Mouse (Mus musculus): ENCODE data around the gene Ssr2.

Gene Ssr2

GRCm38 (mm10) chr3:88575540-88575939, at the start of gene Ssr2:
Ssr2 (plus strand) TSS chr3:88575876.
- in situ Hi-C loops (cut with MboI, MseI), result no loop called here

GRCm38 (mm10) chr3:88526157-88527131, 49.2 kb upstream of the Ssr2 start:
- in situ Hi-C loops (cut with MboI, MseI), result no loop called here

GRCm38 (mm10) chr3:88527565-88527964, 48.1 kb upstream of the Ssr2 start:
- in situ Hi-C loops (cut with MboI, MseI), result no loop called here

GRCm38 (mm10) chr3:88528646-88529045, 47.0 kb upstream of the Ssr2 start:
- in situ Hi-C loops (cut with MboI, MseI), result no loop called here

GRCm38 (mm10) chr3:88529204-88530000, 46.3 kb upstream of the Ssr2 start:
- in situ Hi-C loops (cut with MboI, MseI), result no loop called here

- in situ Hi-C loops (cut with MboI, MseI), result no loop called here
These were observed 45.4 kb upstream of the Ssr2 start for GRCm38 (mm10) chr3:88530082-88530864.

GRCm38 (mm10) chr3:88531348-88532298, 44.1 kb upstream of the Ssr2 start:
- in situ Hi-C loops (cut with MboI, MseI), result no loop called here

GRCm38 (mm10) chr3:88532299-88532674, 43.4 kb upstream of the Ssr2 start, which contains the start of gene Mex3a:
Mex3a (plus strand) TSS chr3:88532395.
- in situ Hi-C loops (cut with MboI, MseI), result no loop called here

GRCm38 (mm10) chr3:88532689-88533511, 42.8 kb upstream of the Ssr2 start:
- in situ Hi-C loops (cut with MboI, MseI), result no loop called here

- in situ Hi-C loops (cut with MboI, MseI), result no loop called here
These were observed 42.0 kb upstream of the Ssr2 start for GRCm38 (mm10) chr3:88533706-88534105.

- in situ Hi-C loops (cut with MboI, MseI), result no loop called here
These were observed 40.7 kb upstream of the Ssr2 start for GRCm38 (mm10) chr3:88535005-88535404.

GRCm38 (mm10) chr3:88535527-88535926, 40.1 kb upstream of the Ssr2 start:
- in situ Hi-C loops (cut with MboI, MseI), result no loop called here

- in situ Hi-C loops (cut with MboI, MseI), result no loop called here
These were observed 39.4 kb upstream of the Ssr2 start for GRCm38 (mm10) chr3:88536103-88536930.

- in situ Hi-C loops (cut with MboI, MseI), result no loop called here
These were observed 38.5 kb upstream of the Ssr2 start for GRCm38 (mm10) chr3:88537146-88537545.

GRCm38 (mm10) chr3:88538271-88539145, 37.2 kb upstream of the Ssr2 start:
- in situ Hi-C loops (cut with MboI, MseI), result no loop called here

GRCm38 (mm10) chr3:88539397-88539796, 36.3 kb upstream of the Ssr2 start:
- in situ Hi-C loops (cut with MboI, MseI), result no loop called here

- in situ Hi-C loops (cut with MboI, MseI), result no loop called here
These were observed 35.6 kb upstream of the Ssr2 start for GRCm38 (mm10) chr3:88540085-88540484.

Data from T-helper 1 cell (primary cell).